Mouse (Mus musculus) liver, embryonic 15.5 days (tissue): Measurements from ENCODE around the gene Trim68. TPM values are rescaled to one million over a fixed set of nuclear protein-coding genes. Genes with fewer than 3 reads are reported as not detected.
A peak's percentile ranks its signal among the peaks of the same experiment; 100 is the strongest.

Experiments used
- ATAC-seq: fragments of 200-750 bp; cut with Nextera tagmentation; 2 replicates; pipeline ENCODE4 v1.8.0; 2017; ENCODE audit warnings: moderate number of reproducible peaks, mild to moderate bottlenecking, moderate library complexity; ENCODE audit not compliant: insufficient read depth
- H3K27ac ChIP-seq: fragments of 300-500 bp; sonication (generic); replicated peaks from 2 replicates; pipeline ENCODE4 v1.5.1; 2015; ENCODE audit warnings: mild to moderate bottlenecking, inconsistent platforms
- H3K27me3 ChIP-seq: fragments of 300-500 bp; sonication (generic); 2 replicates; pipeline ENCODE4 v1.6.1; 2015; ENCODE audit warnings: mild to moderate bottlenecking, inconsistent platforms
- H3K36me3 ChIP-seq: fragments of 300-500 bp; sonication (generic); replicated peaks from 2 replicates; pipeline ENCODE4 v1.6.1; 2015; ENCODE audit warnings: moderate library complexity, mild to moderate bottlenecking, inconsistent platforms
- H3K4me1 ChIP-seq: fragments of 300-500 bp; sonication (generic); replicated peaks from 2 replicates; pipeline ENCODE4 v1.6.1; 2015; ENCODE audit warnings: inconsistent platforms
- H3K4me2 ChIP-seq: fragments of 300-500 bp; sonication (generic); 2 replicates; pipeline ENCODE4 v1.6.1; 2015; ENCODE audit warnings: moderate library complexity, mild to moderate bottlenecking, inconsistent platforms
- H3K4me3 ChIP-seq: fragments of 300-500 bp; sonication (generic); replicated peaks from 2 replicates; pipeline ENCODE4 v1.5.1; 2015; ENCODE audit warnings: mild to moderate bottlenecking, inconsistent platforms
- H3K9ac ChIP-seq: fragments of 300-500 bp; sonication (generic); 2 replicates; pipeline ENCODE4 v1.6.1; 2015; ENCODE audit warnings: moderate library complexity, mild to moderate bottlenecking, inconsistent platforms
- H3K9me3 ChIP-seq: fragments of 300-500 bp; sonication (generic); replicated peaks from 2 replicates; pipeline ENCODE4 v1.6.1; 2016; ENCODE audit warnings: inconsistent platforms
- WGBS: fragments of 180-500 bp; shearing (Covaris S2); methylation state at CpG from one replicate; pipeline ENCODE4 v1.1.7; 2015; ENCODE audit warnings: mixed read lengths; ENCODE audit not compliant: insufficient replicate concordance; 5-methylcytosine and 5-hydroxymethylcytosine counted together
- polyA plus RNA-seq: library from polyadenylated mRNA; unstranded; fragments of >200 nt; fragmentation: Nextera tagmentation; extraction: Ambion mirVana; gene quantifications from 2 replicates; pipeline ENCODE4 v1.2.1, GENCODE M21; 2015

Gene Trim68
- 1.5 TPM in 2 replicates for polyA plus RNA-seq

- H3K4me1 ChIP-seq = no peaks in the 10 kb centered on the region
- H3K27ac ChIP-seq = no peak within 1 kb of the TSS
- no peaks in the 10 kb centered on the region for H3K36me3 ChIP-seq
- no peaks in the 10 kb centered on the region for H3K9me3 ChIP-seq
- peak within 1 kb of the TSS; percentile 50; the same call in 1 of the 2 replicates for H3K9ac ChIP-seq
- peak within 1 kb of the TSS; percentile 56 for H3K4me3 ChIP-seq
- no peaks in the 10 kb centered on the region for H3K27me3 ChIP-seq
- ATAC-seq = peak; percentile 96
- peak within 1 kb of the TSS; percentile 74 for H3K4me2 ChIP-seq
- under 1% methylated on average over 40 of the region's 40 CpGs for WGBS
Measured at GRCm38 (mm10) chr7:102686944-102687501, at the start of gene Trim68. Trim68 (minus strand) TSS chr7:102687327.

GRCm38 (mm10) chr7:102733793-102734192 lies 46.7 kb upstream of the Trim68 start:
- H3K27me3 ChIP-seq = no peaks in the 10 kb centered on the region
- no peak overlapping the region for H3K9ac ChIP-seq
- no peaks in the 10 kb centered on the region for H3K9me3 ChIP-seq
- WGBS = 53% methylated on average over 1 of the region's 1 CpGs
- H3K36me3 ChIP-seq = no peaks in the 10 kb centered on the region
- no peak for ATAC-seq
- H3K27ac ChIP-seq = no peak overlapping the region
- no peak overlapping the region for H3K4me3 ChIP-seq
- no peaks in the 10 kb centered on the region for H3K4me1 ChIP-seq
- no peak overlapping the region for H3K4me2 ChIP-seq

DNA sequence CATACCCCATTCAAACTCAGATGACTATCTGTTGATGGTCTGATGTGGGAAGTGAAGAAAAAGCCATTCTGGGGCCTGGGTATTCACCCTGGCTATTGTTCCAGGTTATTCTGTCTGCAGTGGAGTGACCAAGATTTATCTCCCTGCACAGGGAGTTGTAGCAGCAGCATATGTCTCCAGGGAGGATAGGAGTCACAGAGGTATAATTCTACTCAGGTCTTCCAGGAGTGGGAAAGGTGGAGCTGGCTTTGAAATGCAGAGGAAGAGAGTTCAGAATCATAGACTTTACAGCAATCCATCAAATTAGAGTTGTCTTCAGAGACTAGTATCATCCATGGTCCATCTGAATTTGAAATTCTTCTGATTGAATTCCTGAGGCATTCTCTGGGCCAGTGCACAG lies 40.3 kb upstream of the Trim68 start, which contains the start of gene Olfr559:
Olfr559 (minus strand) TSS at position 101 of the 400 bp plus-strand sequence.
- no peak for ATAC-seq
- no peaks in the 10 kb centered on the region for H3K27me3 ChIP-seq

DNA sequence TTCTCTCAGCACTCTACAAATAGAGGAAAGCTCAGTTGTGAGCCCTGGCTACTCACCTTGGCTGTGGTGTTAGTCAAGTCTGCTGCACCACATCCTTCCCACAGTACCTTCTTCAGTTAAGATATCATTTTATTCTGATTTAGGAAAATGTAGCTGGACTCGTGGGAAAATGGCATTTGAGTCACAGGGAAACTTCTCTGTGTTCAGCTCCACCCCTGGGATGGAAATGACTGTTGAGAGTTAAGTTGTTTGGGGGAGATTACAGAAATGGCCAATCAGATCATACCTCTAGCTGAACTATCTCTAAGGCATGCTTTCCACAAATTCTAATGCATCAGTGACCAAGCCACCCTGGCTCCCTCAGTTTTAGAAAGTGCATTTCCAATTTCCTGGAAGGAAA lies 31.8 kb upstream of the Trim68 start, which contains the start of gene Olfr33:
Olfr33 (minus strand) TSS at position 101 of the 400 bp plus-strand sequence.
- Histone ChIP-seq H3K4me2 (no peak within 1 kb of the TSS), H3K9me3 (no peaks in the 10 kb centered on the region), H3K36me3 (no peaks in the 10 kb centered on the region), H3K27ac (no peak within 1 kb of the TSS), H3K27me3 (no peaks in the 10 kb centered on the region), H3K9ac (no peak within 1 kb of the TSS), H3K4me3 (no peak within 1 kb of the TSS), H3K4me1 (no peaks in the 10 kb centered on the region)
- ATAC-seq = no peak
- 21% methylated on average over 1 of the region's 1 CpGs for WGBS

More for the DNA sequence above, 40.3 kb upstream of the Trim68 start, which contains the start of gene Olfr559:
- Histone ChIP-seq H3K9ac (no peak within 1 kb of the TSS), H3K4me3 (no peak within 1 kb of the TSS), H3K9me3 (no peaks in the 10 kb centered on the region), H3K4me2 (no peak within 1 kb of the TSS), H3K4me1 (no peaks in the 10 kb centered on the region), H3K36me3 (no peaks in the 10 kb centered on the region), H3K27ac (no peak within 1 kb of the TSS)

DNA sequence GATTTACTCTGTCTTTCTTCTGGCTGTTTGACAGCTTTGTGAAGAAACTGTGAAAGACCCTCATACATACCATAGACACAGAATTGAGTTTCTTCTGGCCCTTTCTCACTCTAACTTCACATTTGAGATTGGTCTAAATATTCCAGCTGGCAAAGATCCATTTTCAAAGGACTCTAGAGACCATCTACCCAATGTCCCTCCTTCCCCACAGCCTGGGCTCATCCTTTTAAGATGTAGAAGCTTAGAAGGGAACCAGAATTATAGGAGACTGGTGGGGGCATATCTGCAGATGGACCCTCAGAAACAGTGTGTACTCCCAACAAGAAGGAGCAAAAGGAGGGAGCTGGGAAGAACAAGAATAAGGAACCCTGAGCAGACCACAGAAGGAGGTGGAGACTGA lies 14.8 kb upstream of the Trim68 start, which contains the start of gene Olfr558:
Olfr558 (plus strand) TSS at position 301 of the 400 bp plus-strand sequence.
- Histone ChIP-seq H3K9me3 (no peaks in the 10 kb centered on the region), H3K36me3 (no peaks in the 10 kb centered on the region), H3K27ac (no peak within 1 kb of the TSS), H3K27me3 (no peaks in the 10 kb centered on the region), H3K9ac (no peak within 1 kb of the TSS), H3K4me1 (no peaks in the 10 kb centered on the region), H3K4me2 (no peak within 1 kb of the TSS), H3K4me3 (no peak within 1 kb of the TSS)
- ATAC-seq = no peak

DNA sequence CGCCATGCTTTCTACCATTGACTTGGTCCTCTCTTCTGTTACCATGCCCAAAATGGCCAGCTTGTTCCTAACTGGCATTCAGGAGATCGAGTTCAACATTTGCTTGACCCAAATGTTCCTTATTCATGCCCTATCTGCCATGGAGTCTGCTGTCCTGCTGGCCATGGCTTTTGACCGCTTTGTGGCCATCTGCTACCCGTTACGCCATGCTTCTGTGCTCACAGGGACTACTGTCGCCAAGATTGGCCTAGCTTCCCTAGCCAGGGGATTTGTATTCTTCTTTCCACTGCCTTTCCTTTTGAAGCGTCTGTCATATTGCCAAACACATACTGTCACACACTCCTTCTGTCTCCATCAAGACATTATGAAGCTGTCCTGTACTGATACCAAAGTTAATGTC lies 11.3 kb upstream of the Trim68 start:
- Histone ChIP-seq H3K36me3 (no peaks in the 10 kb centered on the region), H3K27ac (no peak overlapping the region), H3K27me3 (no peaks in the 10 kb centered on the region), H3K4me1 (no peaks in the 10 kb centered on the region), H3K9ac (no peak overlapping the region), H3K4me2 (no peak overlapping the region), H3K9me3 (no peaks in the 10 kb centered on the region), H3K4me3 (no peak overlapping the region)
- no peak for ATAC-seq
- whole genome bisulfite sequencing = 62% methylated on average over 7 of the region's 7 CpGs

DNA sequence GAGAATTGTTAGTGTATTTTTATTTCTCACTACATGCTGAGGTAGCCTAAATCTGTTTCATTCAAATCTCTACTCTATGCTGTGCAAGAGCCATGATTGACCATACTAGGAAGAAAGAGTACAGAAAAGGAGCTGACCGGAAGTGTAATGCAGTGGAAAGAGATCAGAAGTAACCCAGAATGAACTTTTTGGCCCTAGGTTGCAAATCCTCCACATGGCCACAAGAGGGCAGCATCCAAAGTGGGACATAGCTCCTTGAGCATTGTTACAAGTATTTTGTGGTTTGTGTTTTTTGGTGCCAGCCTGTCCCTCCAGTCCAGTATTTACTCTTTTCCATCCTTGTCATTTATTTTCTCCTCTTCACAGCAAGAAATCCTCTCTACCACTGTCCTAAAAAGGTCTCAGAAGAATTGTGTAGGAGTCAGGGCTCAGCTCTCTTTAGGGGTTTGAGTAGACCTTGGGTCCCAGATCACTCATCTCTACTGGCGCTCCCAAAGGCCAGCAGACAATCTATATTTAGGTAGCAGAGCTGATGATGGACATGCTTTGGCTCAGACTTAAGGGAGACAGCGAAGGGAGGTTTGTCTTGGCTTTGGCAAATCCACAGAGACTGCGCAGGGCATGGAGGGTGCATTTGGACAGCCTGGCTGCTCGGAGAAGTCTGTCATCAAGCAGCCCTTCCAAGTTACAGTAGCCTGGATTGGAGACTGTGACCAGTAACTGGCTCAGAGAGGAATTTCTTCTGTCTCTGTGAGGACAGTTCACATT lies 8.4 kb upstream of the Trim68 start, which contains the start of gene Olfr557:
Olfr557 (plus strand) TSS at position 553 of the 768 bp plus-strand sequence.
- Histone ChIP-seq H3K27ac (no peak within 1 kb of the TSS), H3K9ac (no peak within 1 kb of the TSS), H3K4me3 (no peak within 1 kb of the TSS), H3K36me3 (no peaks in the 10 kb centered on the region), H3K9me3 (no peaks in the 10 kb centered on the region), H3K27me3 (no peaks in the 10 kb centered on the region), H3K4me2 (no peak within 1 kb of the TSS), H3K4me1 (no peaks in the 10 kb centered on the region)
- ATAC-seq = no peak
- WGBS = 63% methylated on average over 5 of the region's 5 CpGs

DNA sequence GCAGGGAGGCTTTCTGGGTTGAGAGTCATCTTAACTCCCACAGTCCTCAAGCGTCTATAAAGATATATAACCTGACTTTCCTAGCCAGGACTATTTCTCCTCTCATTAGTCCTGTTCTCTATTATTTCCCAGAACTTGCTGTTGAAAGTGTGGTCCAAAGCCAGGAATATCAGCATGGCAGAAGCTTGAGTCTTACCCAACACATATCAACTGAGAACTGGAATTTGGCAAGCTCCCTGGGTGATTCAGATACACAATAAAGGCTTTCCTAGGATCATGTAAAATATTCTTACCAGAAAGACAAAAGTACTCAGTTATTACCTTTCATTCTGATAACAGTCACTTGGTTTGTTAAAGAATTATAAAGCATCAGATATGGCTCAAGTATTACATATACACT lies 5.2 kb downstream of the Trim68 start:
- ATAC-seq = no peak
- H3K36me3 ChIP-seq = no peaks in the 10 kb centered on the region
- H3K4me2 ChIP-seq = no peak overlapping the region
- H3K27ac ChIP-seq = no peak overlapping the region
- WGBS = 92% methylated on average over 1 of the region's 1 CpGs
- H3K9me3 ChIP-seq = no peaks in the 10 kb centered on the region
- H3K27me3 ChIP-seq = no peaks in the 10 kb centered on the region
- H3K9ac ChIP-seq = no peak overlapping the region
- H3K4me3 ChIP-seq = no peak overlapping the region
- H3K4me1 ChIP-seq = no peaks in the 10 kb centered on the region

- WGBS = 65% methylated on average over 2 of the region's 2 CpGs
- ATAC-seq = no peak
- H3K27ac ChIP-seq = no peak overlapping the region
- no peaks in the 10 kb centered on the region for H3K4me1 ChIP-seq
- H3K9me3 ChIP-seq = no peaks in the 10 kb centered on the region
- no peak overlapping the region for H3K4me2 ChIP-seq
- no peaks in the 10 kb centered on the region for H3K27me3 ChIP-seq
- no peak overlapping the region for H3K4me3 ChIP-seq
- H3K36me3 ChIP-seq = no peaks in the 10 kb centered on the region
- no peak overlapping the region for H3K9ac ChIP-seq
Measured at GRCm38 (mm10) chr7:102676225-102676624, 10.9 kb downstream of the Trim68 start.

- WGBS = 25% methylated on average over 2 of the region's 2 CpGs
- H3K4me1 ChIP-seq = no peaks in the 10 kb centered on the region
Measured at GRCm38 (mm10) chr7:102665378-102665777, 21.7 kb downstream of the Trim68 start.

DNA sequence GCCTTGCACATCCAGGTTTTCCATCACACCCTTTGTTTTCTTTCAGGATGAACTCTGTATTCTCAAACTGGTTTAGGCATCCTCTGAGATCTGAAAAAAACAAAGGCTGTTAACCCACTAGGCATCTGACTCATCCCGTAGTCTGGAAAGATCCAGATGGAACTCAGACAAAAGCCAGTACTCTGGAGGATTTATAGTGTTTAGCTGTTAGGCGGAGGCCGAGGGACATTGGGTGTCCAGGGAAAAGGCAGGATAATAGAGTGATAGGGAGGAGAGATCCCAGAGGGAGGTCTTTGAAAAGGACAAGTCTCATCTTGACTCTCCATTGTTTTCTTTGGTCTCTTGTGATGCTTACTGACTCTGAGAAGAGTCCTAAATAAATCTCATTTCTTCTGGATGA lies 22.5 kb downstream of the Trim68 start, which contains the start of gene Olfr556:
Olfr556 (plus strand) TSS at position 301 of the 400 bp plus-strand sequence.
- Histone ChIP-seq H3K9ac (no peak within 1 kb of the TSS), H3K4me2 (no peak within 1 kb of the TSS), H3K36me3 (no peaks in the 10 kb centered on the region), H3K27me3 (no peaks in the 10 kb centered on the region), H3K9me3 (no peaks in the 10 kb centered on the region), H3K27ac (no peak within 1 kb of the TSS), H3K4me1 (no peaks in the 10 kb centered on the region), H3K4me3 (no peak within 1 kb of the TSS)
- ATAC-seq = no peak
- 41% methylated on average over 3 of the region's 3 CpGs for WGBS

More at GRCm38 (mm10) chr7:102665378-102665777, 21.7 kb downstream of the Trim68 start:
- Histone ChIP-seq H3K9me3 (no peaks in the 10 kb centered on the region), H3K27ac (no peak overlapping the region), H3K9ac (no peak overlapping the region), H3K4me2 (no peak overlapping the region), H3K36me3 (no peaks in the 10 kb centered on the region), H3K4me3 (no peak overlapping the region), H3K27me3 (no peaks in the 10 kb centered on the region)
- no peak for ATAC-seq
